Mouse (Mus musculus): Measurements from ENCODE around the gene Mmp17. TPM values are rescaled to one million over a fixed set of nuclear protein-coding genes. Genes with fewer than 3 reads are reported as not detected.
A peak's percentile ranks its signal among the peaks of the same experiment; 100 is the strongest.
"Not testable (repeated sequence)": the region's sequence is repeated elsewhere in the genome, so short reads cannot be mapped to it uniquely, and the experiment has no call there.

The Mmp17 gene
- polyA plus RNA-seq, 1 experiment from 2014 or later = 7.3 TPM

DNA sequence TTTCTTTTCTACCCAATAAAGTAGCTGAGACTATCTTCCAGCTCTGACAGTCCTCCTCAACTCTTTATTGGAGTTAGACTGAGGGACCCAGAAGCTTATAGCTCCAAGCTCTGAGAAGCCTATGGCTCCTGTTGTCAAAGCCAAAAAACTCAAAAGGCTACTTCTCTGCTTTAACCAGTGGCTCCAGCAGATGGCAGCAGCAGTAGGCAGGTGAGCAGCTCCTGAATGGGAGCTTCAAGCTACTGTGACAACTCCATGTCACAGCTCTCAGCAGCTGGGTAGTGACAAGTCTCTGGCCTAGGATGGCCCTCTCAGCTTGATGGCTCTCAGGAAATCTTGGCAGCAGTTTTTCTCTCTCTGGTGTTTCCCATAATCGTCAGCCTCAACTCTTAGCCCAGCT lies 27.1 kb downstream of the Mmp17 start:
- Histone ChIP-seq H3K27ac (no peak overlapping the region), H3K9ac (no peak overlapping the region), H3K9me3 (ENCODE audit: control insufficient read depth, low read length) (no peaks in the 10 kb centered on the region), H3K4me1 (replicated peaks; ENCODE audit: control insufficient read depth, insufficient read depth, low read length) (no peaks in the 10 kb centered on the region), H3K36me3 (replicated peaks; ENCODE audit: control insufficient read depth, insufficient read depth) (peaks cover 4% of the 10 kb centered on the region; the same call in 1 of the 2 replicates), H3K27me3 (ENCODE audit: control insufficient read depth, insufficient read depth, low read length) (no peaks in the 10 kb centered on the region), H3K4me2 (replicated peaks) (no peak overlapping the region), H3K4me3 (replicated peaks; ENCODE audit: low read length) (no peak overlapping the region)
- ATAC-seq (ENCODE audit: low FRiP score) = 0 out of 2 replicates have a peak, but pooled peaks have one; percentile 57
- WGBS = 19% methylated on average over 1 of the region's 1 CpGs
- DNase-seq (ENCODE audit: low spot score) = peak; percentile 85

DNA sequence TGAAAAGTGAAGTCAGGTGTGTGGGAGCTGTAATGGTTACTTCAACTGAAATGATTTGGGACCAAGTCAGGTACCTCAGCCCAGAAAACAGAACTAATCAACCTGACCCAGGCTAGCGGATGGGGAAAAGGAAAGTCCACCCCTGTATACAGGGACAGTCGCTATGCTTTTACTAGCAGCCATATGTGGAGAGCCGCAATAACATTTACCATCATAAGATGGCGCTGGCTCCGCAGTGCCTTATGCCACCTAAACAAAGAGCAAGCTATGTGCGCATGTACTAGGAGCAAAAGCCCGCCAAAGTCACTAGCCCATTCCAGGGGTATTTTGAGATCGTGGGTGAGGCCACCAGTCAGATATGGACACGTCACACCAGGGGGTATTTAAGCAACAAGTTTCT lies 36.6 kb downstream of the Mmp17 start:
- not testable (repeated sequence) for H3K4me3 ChIP-seq (replicated peaks; ENCODE audit: low read length); H3K9me3 ChIP-seq (ENCODE audit: control insufficient read depth, low read length); H3K36me3 ChIP-seq (replicated peaks; ENCODE audit: control insufficient read depth, insufficient read depth); H3K4me2 ChIP-seq (replicated peaks); H3K4me1 ChIP-seq (replicated peaks; ENCODE audit: control insufficient read depth, insufficient read depth, low read length); ATAC-seq (ENCODE audit: low FRiP score); H3K27ac ChIP-seq; H3K9ac ChIP-seq; H3K27me3 ChIP-seq (ENCODE audit: control insufficient read depth, insufficient read depth, low read length); DNase-seq (ENCODE audit: low spot score)
- 75% methylated on average over 9 of the region's 9 CpGs for WGBS

DNA sequence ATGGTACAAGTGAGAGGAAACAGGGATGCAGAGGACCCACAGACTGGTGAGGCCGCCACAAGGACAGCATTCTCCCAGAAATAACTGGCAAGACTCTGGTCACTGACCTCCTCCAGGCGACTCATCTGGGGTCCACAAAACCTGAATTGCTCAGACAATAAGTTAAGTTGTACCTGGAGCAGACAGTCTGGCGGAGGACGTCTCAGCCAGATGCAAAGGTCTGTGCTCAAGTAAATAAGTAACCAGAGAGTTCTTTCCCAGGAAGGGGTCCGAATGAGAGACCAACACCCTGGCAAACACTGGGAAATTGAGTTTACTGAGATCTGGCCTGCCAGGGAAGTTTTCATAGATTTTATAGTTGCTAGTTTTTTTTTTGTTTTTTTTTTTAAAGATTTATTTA lies 37.4 kb downstream of the Mmp17 start:
- no peak for ATAC-seq (ENCODE audit: low FRiP score)
- H3K27me3 ChIP-seq (ENCODE audit: control insufficient read depth, insufficient read depth, low read length) = no peaks in the 10 kb centered on the region
- 81% methylated on average over 5 of the region's 5 CpGs for WGBS

DNA sequence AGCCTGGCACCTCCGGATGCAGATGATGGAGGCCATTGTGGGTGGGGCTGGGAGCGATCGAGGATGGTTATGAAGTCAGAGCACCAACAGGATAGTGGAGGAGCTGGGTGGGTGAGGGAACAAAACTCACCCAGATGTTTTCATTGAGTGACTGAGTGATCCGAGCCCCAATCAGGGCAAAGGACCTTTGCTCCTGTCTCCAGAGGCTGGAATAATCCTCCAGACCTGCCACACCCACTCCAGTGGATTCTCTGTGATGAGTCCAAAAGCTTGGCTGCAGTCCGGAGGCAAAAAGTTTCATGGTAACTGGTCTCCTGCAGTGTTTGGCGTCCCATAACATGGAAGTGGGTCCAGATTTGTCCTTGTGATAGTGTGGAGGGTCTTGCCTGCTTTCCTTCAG lies 42.1 kb downstream of the Mmp17 start:
- no peaks in the 10 kb centered on the region for H3K27me3 ChIP-seq (ENCODE audit: control insufficient read depth, insufficient read depth, low read length)
- 92% methylated on average over 6 of the region's 6 CpGs for WGBS

More for the DNA sequence above, 37.4 kb downstream of the Mmp17 start:
- H3K4me2 ChIP-seq (replicated peaks) = no peak overlapping the region
- DNase-seq (ENCODE audit: low spot score) = no peak
- no peak overlapping the region for H3K4me3 ChIP-seq (replicated peaks; ENCODE audit: low read length)
- H3K27ac ChIP-seq = no peak overlapping the region
- H3K9ac ChIP-seq = no peak overlapping the region
- no peaks in the 10 kb centered on the region for H3K4me1 ChIP-seq (replicated peaks; ENCODE audit: control insufficient read depth, insufficient read depth, low read length)
- no peaks in the 10 kb centered on the region for H3K9me3 ChIP-seq (ENCODE audit: control insufficient read depth, low read length)
- no peaks in the 10 kb centered on the region for H3K36me3 ChIP-seq (replicated peaks; ENCODE audit: control insufficient read depth, insufficient read depth)

DNA sequence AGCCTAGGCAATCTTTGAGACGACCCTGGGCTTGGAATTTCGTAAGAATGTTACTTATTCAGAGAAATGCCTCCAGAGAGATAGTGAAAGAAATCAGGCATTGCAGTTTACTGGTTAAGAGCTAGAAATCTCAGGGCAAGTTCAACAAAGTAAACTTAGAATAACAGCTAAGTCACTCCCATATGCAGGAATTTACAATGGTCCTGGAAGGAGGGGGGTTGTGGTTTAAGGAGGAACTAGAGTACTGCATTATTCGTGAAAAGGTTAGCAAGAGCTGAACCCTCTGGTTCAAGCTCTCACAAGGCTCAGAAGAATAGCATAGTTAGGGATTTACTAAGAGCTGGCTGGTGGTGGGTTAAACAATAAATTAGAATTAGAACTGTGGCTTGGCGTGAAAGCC lies 42.6 kb downstream of the Mmp17 start:
- not testable (repeated sequence) for DNase-seq (ENCODE audit: low spot score); H3K4me3 ChIP-seq (replicated peaks; ENCODE audit: low read length); H3K4me2 ChIP-seq (replicated peaks); H3K9ac ChIP-seq; H3K27ac ChIP-seq; H3K4me1 ChIP-seq (replicated peaks; ENCODE audit: control insufficient read depth, insufficient read depth, low read length); H3K36me3 ChIP-seq (replicated peaks; ENCODE audit: control insufficient read depth, insufficient read depth); H3K27me3 ChIP-seq (ENCODE audit: control insufficient read depth, insufficient read depth, low read length); ATAC-seq (ENCODE audit: low FRiP score); H3K9me3 ChIP-seq (ENCODE audit: control insufficient read depth, low read length)
- 90% methylated on average over 4 of the region's 4 CpGs for WGBS

More for the DNA sequence above, 42.1 kb downstream of the Mmp17 start:
- DNase-seq (ENCODE audit: low spot score) (no peak), ATAC-seq (ENCODE audit: low FRiP score) (no peak)
- Histone ChIP-seq H3K9me3 (ENCODE audit: control insufficient read depth, low read length) (no peaks in the 10 kb centered on the region), H3K36me3 (replicated peaks; ENCODE audit: control insufficient read depth, insufficient read depth) (no peaks in the 10 kb centered on the region), H3K9ac (no peak overlapping the region), H3K4me1 (replicated peaks; ENCODE audit: control insufficient read depth, insufficient read depth, low read length) (no peaks in the 10 kb centered on the region), H3K4me2 (replicated peaks) (no peak overlapping the region), H3K4me3 (replicated peaks; ENCODE audit: low read length) (no peak overlapping the region), H3K27ac (no peak overlapping the region)

DNA sequence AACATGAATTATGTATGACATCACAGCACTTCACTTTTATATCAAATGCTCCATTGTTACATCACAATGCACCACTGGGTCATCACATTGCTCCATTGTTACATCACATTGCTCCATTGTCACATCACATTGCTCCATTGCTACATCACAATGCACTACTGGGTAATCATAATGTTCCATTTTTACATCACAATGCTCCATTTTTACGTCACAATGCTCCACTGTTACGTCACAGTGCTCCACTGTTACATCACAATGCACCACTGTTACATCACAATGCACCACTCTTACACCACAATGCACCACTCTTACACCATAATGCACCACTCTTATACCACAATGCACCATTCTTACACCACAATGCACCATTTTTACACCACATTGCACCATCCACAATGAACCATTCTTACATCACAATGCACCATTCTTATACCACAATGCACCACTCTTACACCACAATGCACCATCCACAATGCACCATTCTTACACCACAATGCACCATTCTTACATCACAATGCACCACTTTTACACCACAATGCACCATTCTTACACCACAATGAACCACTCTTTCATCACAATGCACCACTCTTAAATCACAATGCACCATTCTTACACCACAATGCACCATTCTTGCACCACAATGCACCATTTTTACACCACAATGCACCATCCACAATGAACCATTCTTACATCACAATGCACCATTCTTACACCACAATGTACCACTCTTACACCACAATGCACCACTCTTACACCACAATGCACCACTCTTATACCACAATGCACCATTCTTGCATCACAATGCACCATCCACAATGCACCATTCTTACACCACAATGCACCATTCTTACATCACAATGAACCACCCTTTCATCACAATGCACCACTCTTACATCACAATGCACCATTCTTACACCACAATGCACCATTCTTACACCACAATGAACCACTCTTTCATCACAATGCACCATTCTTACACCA lies 48.6 kb downstream of the Mmp17 start:
- not testable (repeated sequence) for ATAC-seq (ENCODE audit: low FRiP score); DNase-seq (ENCODE audit: low spot score); H3K4me2 ChIP-seq (replicated peaks); H3K4me3 ChIP-seq (replicated peaks; ENCODE audit: low read length); H3K4me1 ChIP-seq (replicated peaks; ENCODE audit: control insufficient read depth, insufficient read depth, low read length); H3K9ac ChIP-seq; H3K9me3 ChIP-seq (ENCODE audit: control insufficient read depth, low read length); H3K36me3 ChIP-seq (replicated peaks; ENCODE audit: control insufficient read depth, insufficient read depth); H3K27ac ChIP-seq; H3K27me3 ChIP-seq (ENCODE audit: control insufficient read depth, insufficient read depth, low read length)
- WGBS = 89% methylated on average over 2 of the region's 2 CpGs

DNA sequence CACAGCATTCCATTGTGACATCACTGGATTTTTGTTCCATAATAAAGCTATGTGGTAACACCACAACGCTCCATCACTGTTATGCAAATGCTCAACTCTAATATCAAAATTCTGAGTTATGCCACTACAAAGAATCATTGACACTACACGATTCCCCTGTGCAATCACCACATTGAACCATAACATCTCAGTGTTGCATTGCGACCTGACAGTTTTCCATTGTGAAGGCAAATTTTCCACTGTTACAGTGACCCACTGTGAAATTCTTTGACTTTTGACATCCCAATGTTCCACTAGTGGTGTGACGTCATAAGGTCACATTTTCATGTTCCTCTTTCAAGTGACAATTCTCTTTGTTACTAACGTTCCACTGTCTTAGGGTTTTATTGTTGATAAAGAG lies 66.9 kb downstream of the Mmp17 start:
- Histone ChIP-seq H3K27me3 (ENCODE audit: control insufficient read depth, insufficient read depth, low read length) (no peaks in the 10 kb centered on the region), H3K27ac (no peak overlapping the region), H3K9me3 (ENCODE audit: control insufficient read depth, low read length) (no peaks in the 10 kb centered on the region), H3K4me2 (replicated peaks) (no peak overlapping the region), H3K36me3 (replicated peaks; ENCODE audit: control insufficient read depth, insufficient read depth) (peaks cover 15% of the 10 kb centered on the region), H3K4me3 (replicated peaks; ENCODE audit: low read length) (no peak overlapping the region), H3K4me1 (replicated peaks; ENCODE audit: control insufficient read depth, insufficient read depth, low read length) (no peaks in the 10 kb centered on the region), H3K9ac (no peak overlapping the region)
- WGBS = 90% methylated on average over 5 of the region's 5 CpGs
- DNase-seq (ENCODE audit: low spot score) = no peak
- no peak for ATAC-seq (ENCODE audit: low FRiP score)

DNA sequence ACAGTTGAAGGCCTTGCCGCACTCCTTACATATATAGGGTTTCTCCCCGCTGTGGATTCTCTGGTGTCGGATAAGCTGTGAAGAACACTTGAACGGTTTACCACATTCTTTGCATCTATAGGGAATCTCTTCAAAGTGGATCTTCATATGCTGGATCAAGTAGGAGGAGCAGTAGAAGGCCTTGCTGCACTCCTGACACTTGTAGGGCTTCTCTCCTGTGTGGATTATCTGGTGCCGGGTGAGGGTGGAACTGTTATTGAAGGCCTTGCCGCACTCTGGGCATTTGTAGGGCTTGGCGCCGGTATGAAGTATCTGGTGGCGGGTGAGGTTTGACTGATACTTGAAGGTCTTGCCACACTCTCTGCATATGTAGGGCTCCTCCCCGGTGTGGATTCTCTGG lies 73.0 kb downstream of the Mmp17 start:
- Histone ChIP-seq H3K9ac (no peak overlapping the region), H3K4me2 (replicated peaks) (no peak overlapping the region), H3K9me3 (ENCODE audit: control insufficient read depth, low read length) (no peaks in the 10 kb centered on the region), H3K4me1 (replicated peaks; ENCODE audit: control insufficient read depth, insufficient read depth, low read length) (no peaks in the 10 kb centered on the region), H3K27me3 (ENCODE audit: control insufficient read depth, insufficient read depth, low read length) (no peaks in the 10 kb centered on the region), H3K27ac (no peak overlapping the region), H3K4me3 (replicated peaks; ENCODE audit: low read length) (no peak overlapping the region), H3K36me3 (replicated peaks; ENCODE audit: control insufficient read depth, insufficient read depth) (peaks cover 59% of the 10 kb centered on the region)
- ATAC-seq (ENCODE audit: low FRiP score) = no peak
- WGBS = 98% methylated on average over 10 of the region's 10 CpGs
- no peak for DNase-seq (ENCODE audit: low spot score)

DNA sequence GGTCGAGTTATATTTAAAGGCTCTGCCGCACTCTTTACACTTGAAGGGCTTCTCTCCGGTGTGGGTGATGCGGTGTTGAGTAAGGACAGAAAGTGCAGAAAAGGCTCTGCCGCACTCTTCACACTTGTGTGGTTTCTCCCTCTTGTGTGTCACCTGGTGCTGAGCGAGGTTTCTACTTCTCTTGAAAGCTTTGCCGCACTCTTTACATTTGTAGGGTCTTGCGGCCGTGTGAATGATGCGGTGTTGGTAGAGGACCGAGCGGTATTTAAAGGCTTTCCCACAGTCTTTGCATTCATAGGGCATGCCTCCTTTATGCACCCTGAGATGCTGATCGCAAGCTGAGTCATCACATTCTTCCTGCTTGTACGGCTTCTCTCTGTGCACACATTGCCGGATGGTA lies 74.0 kb downstream of the Mmp17 start:
- Histone ChIP-seq H3K27ac (no peak overlapping the region), H3K4me1 (replicated peaks; ENCODE audit: control insufficient read depth, insufficient read depth, low read length) (no peaks in the 10 kb centered on the region), H3K9me3 (ENCODE audit: control insufficient read depth, low read length) (no peaks in the 10 kb centered on the region), H3K36me3 (replicated peaks; ENCODE audit: control insufficient read depth, insufficient read depth) (peaks cover 59% of the 10 kb centered on the region), H3K27me3 (ENCODE audit: control insufficient read depth, insufficient read depth, low read length) (no peaks in the 10 kb centered on the region), H3K4me2 (replicated peaks) (no peak overlapping the region), H3K9ac (no peak overlapping the region), H3K4me3 (replicated peaks; ENCODE audit: low read length) (no peak overlapping the region)
- no peak for DNase-seq (ENCODE audit: low spot score)
- WGBS = 94% methylated on average over 15 of the region's 15 CpGs
- no peak for ATAC-seq (ENCODE audit: low FRiP score)
